Mouse (Mus musculus) MEL (cell line): ENCODE measurements around the gene Rbm43.

Experiments used
- POLR2A ChIP-seq, 2 experiments: IDR thresholded peaks; 2 replicates each; pipeline ENCODE4 v1.6.1; 2011 to 2012; ENCODE audit warnings: low read length in 2 of 2, mild to moderate bottlenecking in 2 of 2, control low read depth in 1 of 2, improper control_type of control experiment in 1 of 2, low read depth in 1 of 2, moderate library complexity in 1 of 2; ENCODE audit not compliant: control insufficient read depth in 1 of 2, insufficient read depth in 1 of 2, poor library complexity in 1 of 2
- USF1 ChIP-seq: IDR thresholded peaks from 2 replicates; pipeline ENCODE4 v1.6.1; 2014; ENCODE audit warnings: low read depth, mild to moderate bottlenecking, inconsistent platforms, low read length, improper control_type of control experiment, moderate library complexity

- TF ChIP-seq USF1 (no peak), POLR2A (IDR thresholded peaks at IDR 0.05; ENCODE audit: control insufficient read depth in 1 of 2, insufficient read depth in 1 of 2, low read depth in 1 of 2, low read length in 2 of 2, poor library complexity in 1 of 2) (no peak)
Observed at GRCm38 (mm10) chr2:51880143-51880542, 54.8 kb downstream of the Rbm43 start.
